Mouse (Mus musculus) stomach, postnatal 0 days (tissue): ENCODE measurements around the gene Usf3.

Experiments used
- CTCF ChIP-seq: IDR thresholded peaks from 2 replicates; pipeline ENCODE4 v1.5.1; 2016; ENCODE audit warnings: antibody characterized with exemption, low read depth, mild to moderate bottlenecking, moderate library complexity
- EP300 ChIP-seq: optimal IDR thresholded peaks from 2 replicates; pipeline ENCODE3; 2016; ENCODE audit warnings: antibody characterized with exemption

GRCm38 (mm10) chr16:44190968-44191367 lies 17.9 kb downstream of the Usf3 start:
- TF ChIP-seq CTCF (no peak), EP300 (no peak)
